Mouse (Mus musculus) testis, adult 2 months (tissue): ENCODE data around the gene Zfp787.

ENCODE experiments used
- CTCF ChIP-seq: fragments of 200-500 bp; IDR thresholded peaks from 2 replicates; pipeline ENCODE4 v1.5.1; 2012; ENCODE audit warnings: low read depth, mild to moderate bottlenecking, inconsistent platforms, low read length, moderate library complexity; ENCODE audit not compliant: control insufficient read depth, insufficient read depth, insufficient replicate concordance
- POLR2A ChIP-seq: fragments of 200-500 bp; IDR thresholded peaks from 2 replicates; pipeline ENCODE4 v1.6.1; 2012; ENCODE audit warnings: low read depth, mild to moderate bottlenecking, inconsistent platforms, low read length, moderate library complexity; ENCODE audit not compliant: control insufficient read depth

DNA sequence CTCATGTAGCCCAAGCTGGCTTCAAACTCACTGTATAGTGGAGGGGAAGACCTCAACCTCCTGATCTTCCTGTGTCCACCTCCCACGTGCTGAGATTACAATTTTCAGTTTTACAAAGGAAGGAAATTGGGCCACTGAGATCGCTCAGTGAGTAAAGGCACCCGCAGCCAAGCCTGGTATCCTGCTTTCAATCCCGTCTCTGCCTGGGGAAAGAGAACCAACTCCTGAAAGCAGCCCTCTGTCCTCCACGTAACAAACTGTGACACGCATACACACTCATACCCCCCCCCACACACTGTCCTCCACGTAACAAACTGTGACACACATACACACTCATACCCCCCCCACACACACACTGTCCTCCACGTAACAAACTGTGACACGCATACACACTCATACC is 14.6 kb upstream of the Zfp787 start:
- TF ChIP-seq CTCF (no peak), POLR2A (no peak)
